Mouse (Mus musculus) liver, adult 2 months (tissue): ENCODE data around the gene Olfr113.

ENCODE experiments used
- CTCF ChIP-seq: fragments of 200-500 bp; IDR thresholded peaks from 2 replicates; pipeline ENCODE4 v1.5.1; 2011; ENCODE audit warnings: low read depth, low read length, control low read depth
- POLR2A ChIP-seq: fragments of 200-500 bp; IDR thresholded peaks from 2 replicates; pipeline ENCODE4 v1.6.1; 2011; ENCODE audit warnings: low read length, control low read depth; ENCODE audit not compliant: insufficient read depth; ENCODE audit errors: extremely low read depth

GRCm38 (mm10) chr17:37558913-37559615, 18.4 kb downstream of the Olfr113 start:
- no peak for TF ChIP-seq CTCF
- TF ChIP-seq POLR2A = no peak
